Mouse (Mus musculus): ENCODE results near the gene Ift74. TPM values are rescaled to one million over a fixed set of nuclear protein-coding genes. Genes with fewer than 3 reads are reported as not detected.
A peak's percentile ranks its signal among the peaks of the same experiment; 100 is the strongest.

Ift74 gene
- 29.3 and 36.1 TPM in 2 replicates for polyA plus RNA-seq (2011; ENCODE audit: insufficient read length, low read depth, missing spikeins)

- Histone ChIP-seq H3K27ac (ENCODE audit: insufficient read depth, low read length) (peak within 1 kb of the TSS; percentile 73), H3K4me1 (ENCODE audit: control insufficient read depth, insufficient read depth, low read length) (no peaks in the 10 kb centered on the region), H3K4me3 (ENCODE audit: insufficient read depth, low read length) (peak within 1 kb of the TSS; percentile 82)
- peak; percentile 77 for TF ChIP-seq POLR2A (IDR thresholded peaks at IDR 0.05; ENCODE audit: low read depth, low read length)
- TF ChIP-seq CTCF (IDR thresholded peaks at IDR 0.05; ENCODE audit: borderline replicate concordance, insufficient read depth, low read length) = no peak
These were observed at the start of gene Ift74 for GRCm38 (mm10) chr4:94613972-94614626. Gene Ift74, plus strand, starts transcription at chr4:94614491.

- Histone ChIP-seq H3K27ac (ENCODE audit: insufficient read depth, low read length) (no peak overlapping the region), H3K4me1 (ENCODE audit: control insufficient read depth, insufficient read depth, low read length) (no peaks in the 10 kb centered on the region), H3K4me3 (ENCODE audit: insufficient read depth, low read length) (no peak overlapping the region)
- TF ChIP-seq CTCF (IDR thresholded peaks at IDR 0.05; ENCODE audit: borderline replicate concordance, insufficient read depth, low read length) (no peak), POLR2A (IDR thresholded peaks at IDR 0.05; ENCODE audit: low read depth, low read length) (no peak)
These were observed 41.6 kb upstream of the Ift74 start for GRCm38 (mm10) chr4:94572677-94573076.

DNA sequence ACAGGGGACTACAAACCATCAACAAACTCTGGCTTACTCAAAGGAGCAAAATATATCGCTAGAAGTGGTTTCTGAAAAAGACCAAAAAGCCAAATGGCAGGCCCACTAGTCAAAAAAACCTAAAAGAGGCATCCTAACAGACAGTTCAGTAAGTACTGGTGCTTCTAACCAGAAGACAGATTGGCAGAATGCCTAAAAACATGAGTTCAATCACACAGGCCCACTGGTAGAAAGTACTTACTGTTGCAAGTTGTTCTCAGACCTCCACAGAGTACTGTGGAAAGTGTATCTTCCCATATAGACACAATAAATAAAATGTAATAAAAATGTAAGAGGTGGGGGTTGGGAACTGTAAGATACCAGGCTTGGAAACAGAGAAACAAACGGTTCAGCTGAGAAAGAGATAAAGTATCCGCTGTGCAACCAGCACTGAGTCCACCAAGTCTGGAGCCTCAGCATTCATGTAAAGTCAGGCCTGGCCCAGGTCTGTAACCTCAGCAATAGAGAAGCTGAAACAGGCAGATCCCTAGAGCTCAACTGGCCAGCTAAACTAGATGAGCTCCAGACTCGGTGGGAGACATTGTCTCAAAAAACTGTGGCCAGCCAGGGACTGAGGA is 22.4 kb upstream of the Ift74 start:
- Histone ChIP-seq H3K4me3 (ENCODE audit: insufficient read depth, low read length) (no peak overlapping the region), H3K27ac (ENCODE audit: insufficient read depth, low read length) (no peak overlapping the region)
- TF ChIP-seq CTCF (IDR thresholded peaks at IDR 0.05; ENCODE audit: borderline replicate concordance, insufficient read depth, low read length) (no peak), POLR2A (IDR thresholded peaks at IDR 0.05; ENCODE audit: low read depth, low read length) (no peak)

DNA sequence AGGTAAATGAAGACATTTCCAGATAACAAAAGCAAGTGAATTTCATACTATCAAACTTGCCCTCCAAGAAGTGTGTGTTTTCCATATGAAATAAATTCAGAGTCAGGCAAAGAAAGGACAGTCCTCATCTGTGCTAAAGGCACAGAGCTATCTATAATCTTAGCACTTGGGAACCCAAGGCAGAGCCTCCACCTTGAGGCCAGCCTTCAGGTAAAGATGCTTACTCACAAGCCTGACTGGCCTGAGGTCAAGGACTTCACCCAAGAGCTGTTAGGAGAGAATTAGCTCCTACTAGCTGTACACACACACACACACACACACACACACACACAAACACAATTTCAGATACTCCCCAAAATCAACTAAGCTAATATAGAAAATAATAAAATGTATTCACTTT is 21.6 kb upstream of the Ift74 start:
- H3K4me3 ChIP-seq (ENCODE audit: insufficient read depth, low read length) = no peak overlapping the region
- H3K4me1 ChIP-seq (ENCODE audit: control insufficient read depth, insufficient read depth, low read length) = no peaks in the 10 kb centered on the region
- no peak for TF ChIP-seq POLR2A (IDR thresholded peaks at IDR 0.05; ENCODE audit: low read depth, low read length)
- no peak for TF ChIP-seq CTCF (IDR thresholded peaks at IDR 0.05; ENCODE audit: borderline replicate concordance, insufficient read depth, low read length)
- H3K27ac ChIP-seq (ENCODE audit: insufficient read depth, low read length) = no peak overlapping the region

More for the DNA sequence above, 22.4 kb upstream of the Ift74 start:
- H3K4me1 ChIP-seq (ENCODE audit: control insufficient read depth, insufficient read depth, low read length) = no peaks in the 10 kb centered on the region

GRCm38 (mm10) chr4:94601395-94601794 is 12.9 kb upstream of the Ift74 start:
- no peaks in the 10 kb centered on the region for H3K4me1 ChIP-seq (ENCODE audit: control insufficient read depth, insufficient read depth, low read length)
- no peak overlapping the region for H3K27ac ChIP-seq (ENCODE audit: insufficient read depth, low read length)
- no peak for TF ChIP-seq CTCF (IDR thresholded peaks at IDR 0.05; ENCODE audit: borderline replicate concordance, insufficient read depth, low read length)
- no peak for TF ChIP-seq POLR2A (IDR thresholded peaks at IDR 0.05; ENCODE audit: low read depth, low read length)
- peak overlapping the region; percentile 44 for H3K4me3 ChIP-seq (ENCODE audit: insufficient read depth, low read length)

DNA sequence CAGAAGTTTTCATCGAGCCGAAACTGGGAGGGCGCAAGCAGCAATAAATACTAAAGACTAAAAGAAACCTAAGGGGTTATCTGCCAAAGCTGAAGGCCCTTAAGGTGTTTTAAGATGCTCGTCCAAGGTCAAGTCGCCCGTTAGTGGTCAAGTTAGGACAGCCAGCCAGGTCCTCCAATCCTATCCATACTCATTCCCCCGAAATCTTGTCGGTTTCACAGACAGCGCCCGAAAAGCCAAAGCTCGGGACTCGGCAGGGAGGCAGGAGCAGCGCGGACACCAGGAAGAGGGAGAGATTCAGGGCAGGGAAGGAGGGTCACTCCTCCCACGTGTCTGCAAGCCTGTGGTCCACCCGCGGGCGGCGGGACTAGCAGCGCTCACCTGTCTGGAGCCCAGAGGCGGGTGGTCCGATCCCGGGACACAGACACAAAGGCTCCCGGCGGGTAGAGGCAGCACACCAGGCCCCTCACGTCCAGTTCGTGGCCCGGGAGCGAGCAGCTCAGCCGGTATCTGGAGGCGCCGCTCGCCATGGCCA is 11.7 kb upstream of the Ift74 start:
- Histone ChIP-seq H3K4me1 (ENCODE audit: control insufficient read depth, insufficient read depth, low read length) (no peaks in the 10 kb centered on the region), H3K27ac (ENCODE audit: insufficient read depth, low read length) (peak overlapping the region; percentile 64), H3K4me3 (ENCODE audit: insufficient read depth, low read length) (peak overlapping the region; percentile 99)
- TF ChIP-seq CTCF (IDR thresholded peaks at IDR 0.05; ENCODE audit: borderline replicate concordance, insufficient read depth, low read length) = no peak
- TF ChIP-seq POLR2A (IDR thresholded peaks at IDR 0.05; ENCODE audit: low read depth, low read length) = no peak

- H3K27ac ChIP-seq (ENCODE audit: insufficient read depth, low read length) = peak within 1 kb of the TSS; percentile 87
- no peaks in the 10 kb centered on the region for H3K4me1 ChIP-seq (ENCODE audit: control insufficient read depth, insufficient read depth, low read length)
- TF ChIP-seq CTCF (IDR thresholded peaks at IDR 0.05; ENCODE audit: borderline replicate concordance, insufficient read depth, low read length) (no peak), POLR2A (IDR thresholded peaks at IDR 0.05; ENCODE audit: low read depth, low read length) (peak; percentile 70)
- peak within 1 kb of the TSS; percentile 99 for H3K4me3 ChIP-seq (ENCODE audit: insufficient read depth, low read length)
These were observed 11.2 kb upstream of the Ift74 start, which contains the start of gene Plaa for GRCm38 (mm10) chr4:94603031-94603629. Gene Plaa, minus strand, starts transcription at chr4:94603244.

GRCm38 (mm10) chr4:94604452-94605019 is 9.8 kb upstream of the Ift74 start:
- TF ChIP-seq POLR2A (IDR thresholded peaks at IDR 0.05; ENCODE audit: low read depth, low read length) (no peak), CTCF (IDR thresholded peaks at IDR 0.05; ENCODE audit: borderline replicate concordance, insufficient read depth, low read length) (no peak)
- no peak overlapping the region for H3K4me3 ChIP-seq (ENCODE audit: insufficient read depth, low read length)

GRCm38 (mm10) chr4:94605591-94605990 is 8.7 kb upstream of the Ift74 start:
- Histone ChIP-seq H3K27ac (ENCODE audit: insufficient read depth, low read length) (no peak overlapping the region), H3K4me3 (ENCODE audit: insufficient read depth, low read length) (no peak overlapping the region), H3K4me1 (ENCODE audit: control insufficient read depth, insufficient read depth, low read length) (no peaks in the 10 kb centered on the region)
- TF ChIP-seq CTCF (IDR thresholded peaks at IDR 0.05; ENCODE audit: borderline replicate concordance, insufficient read depth, low read length) (no peak), POLR2A (IDR thresholded peaks at IDR 0.05; ENCODE audit: low read depth, low read length) (no peak)

More at GRCm38 (mm10) chr4:94604452-94605019, 9.8 kb upstream of the Ift74 start:
- Histone ChIP-seq H3K4me1 (ENCODE audit: control insufficient read depth, insufficient read depth, low read length) (no peaks in the 10 kb centered on the region), H3K27ac (ENCODE audit: insufficient read depth, low read length) (no peak overlapping the region)
